Mouse (Mus musculus) MEL (cell line): ENCODE measurements around the gene Mtmr11. TPM values are rescaled to one million over a fixed set of nuclear protein-coding genes. Genes with fewer than 3 reads are reported as not detected.
"Not testable (repeated sequence)": the region's sequence is repeated elsewhere in the genome, so short reads cannot be mapped to it uniquely, and the experiment has no call there.

Source experiments
- DNase-seq: peaks from one replicate; pipeline ENCODE4 v3.0.0; 2011; ENCODE audit warnings: low read depth, low spot score
- H3K27ac ChIP-seq: 2 replicates; pipeline ENCODE4 v1.5.1; 2012; ENCODE audit warnings: low read depth, mild to moderate bottlenecking, control low read depth, low read length, moderate library complexity; ENCODE audit not compliant: control insufficient read depth
- H3K27me3 ChIP-seq, 2 experiments: fragments of 150-350 bp in 1 of 2; sonication (generic) in 1 of 2; 2 replicates each; pipeline ENCODE4 v1.6.1; 2012; ENCODE audit warnings: low read length in 2 of 2, mild to moderate bottlenecking in 2 of 2, improper control_type of control experiment in 1 of 2, moderate library complexity in 1 of 2; ENCODE audit not compliant: insufficient read depth in 2 of 2, control insufficient read depth in 1 of 2
- H3K36me3 ChIP-seq, 2 experiments: 2 replicates each; pipeline ENCODE4 v1.6.1; 2012 to 2014; ENCODE audit warnings: low read length in 2 of 2, improper control_type of control experiment in 1 of 2, inconsistent platforms in 1 of 2, mild to moderate bottlenecking in 1 of 2; ENCODE audit not compliant: insufficient read depth in 2 of 2, control insufficient read depth in 1 of 2
- H3K4me1 ChIP-seq, 2 experiments: fragments of 150-350 bp in 1 of 2; sonication (generic) in 1 of 2; 2 replicates each; pipeline ENCODE4 v1.6.1; 2012; ENCODE audit warnings: low read length in 2 of 2, improper control_type of control experiment in 1 of 2, mild to moderate bottlenecking in 1 of 2; ENCODE audit not compliant: insufficient read depth in 2 of 2, control insufficient read depth in 1 of 2
- H3K4me3 ChIP-seq, 2 experiments: fragments of 150-350 bp in 1 of 2; sonication (generic) in 1 of 2; 2 replicates each; pipeline ENCODE4 v1.5.1; 2012; ENCODE audit warnings: low read depth in 2 of 2, low read length in 2 of 2, mild to moderate bottlenecking in 2 of 2, moderate library complexity in 2 of 2, control low read depth in 1 of 2, improper control_type of control experiment in 1 of 2; ENCODE audit not compliant: control insufficient read depth in 1 of 2, insufficient read depth in 1 of 2
- H3K79me2 ChIP-seq: 2 replicates; pipeline ENCODE4 v1.6.1; 2012; ENCODE audit warnings: mild to moderate bottlenecking, low read length, moderate library complexity; ENCODE audit not compliant: control insufficient read depth, poor library complexity, insufficient read depth
- H3K9ac ChIP-seq: 2 replicates; pipeline ENCODE4 v1.6.1; 2012; ENCODE audit warnings: low read depth, mild to moderate bottlenecking, control low read depth, low read length, moderate library complexity; ENCODE audit not compliant: control insufficient read depth, poor library complexity, severe bottlenecking
- H3K9me3 ChIP-seq: fragments of 150-350 bp; sonication (generic); replicated peaks from 2 replicates; pipeline ENCODE4 v1.6.1; 2012; ENCODE audit warnings: mild to moderate bottlenecking, low read length, improper control_type of control experiment, moderate library complexity; ENCODE audit not compliant: insufficient read depth
- BHLHE40 ChIP-seq: IDR thresholded peaks from 2 replicates; pipeline ENCODE4 v1.6.1; 2012; ENCODE audit warnings: low read depth, mild to moderate bottlenecking, inconsistent platforms, low read length, improper control_type of control experiment, borderline replicate concordance
- CHD2 ChIP-seq: IDR thresholded peaks from 2 replicates; pipeline ENCODE4 v1.6.1; 2011; ENCODE audit warnings: low read length, improper control_type of control experiment
- CTCF ChIP-seq, 3 experiments: IDR thresholded peaks in 2 of 3; conservative IDR thresholded peaks in 1 of 3; 2 replicates each; pipeline ENCODE4 v1.5.1; 2011 to 2012; ENCODE audit warnings: low read length in 3 of 3, low read depth in 2 of 3, mild to moderate bottlenecking in 2 of 3, improper control_type of control experiment in 1 of 3, inconsistent platforms in 1 of 3, mixed read lengths in 1 of 3, moderate library complexity in 1 of 3; ENCODE audit not compliant: control insufficient read depth in 1 of 3, insufficient read depth in 1 of 3, poor library complexity in 1 of 3, severe bottlenecking in 1 of 3
- E2F4 ChIP-seq: IDR thresholded peaks from 2 replicates; pipeline ENCODE4 v1.6.1; 2011; ENCODE audit warnings: low read depth, low read length, improper control_type of control experiment, borderline replicate concordance
- ELF1 ChIP-seq: IDR thresholded peaks from 2 replicates; pipeline ENCODE4 v1.6.1; 2014; ENCODE audit warnings: low read depth, mild to moderate bottlenecking, inconsistent platforms, low read length, improper control_type of control experiment, moderate library complexity
- GATA1 ChIP-seq: IDR thresholded peaks from 2 replicates; pipeline ENCODE4 v1.6.1; 2011; ENCODE audit warnings: low read depth, low read length, improper control_type of control experiment
- HCFC1 ChIP-seq: IDR thresholded peaks from 2 replicates; pipeline ENCODE4 v1.6.1; 2012; ENCODE audit warnings: low read depth, mild to moderate bottlenecking, inconsistent platforms, low read length, improper control_type of control experiment, moderate library complexity
- MEF2A ChIP-seq: IDR thresholded peaks from 2 replicates; pipeline ENCODE4 v1.6.1; 2014; ENCODE audit warnings: low read depth, mild to moderate bottlenecking, inconsistent platforms, low read length, improper control_type of control experiment; ENCODE audit not compliant: poor library complexity, insufficient replicate concordance, severe bottlenecking; ENCODE audit errors: extremely low read depth
- NELFE ChIP-seq: IDR thresholded peaks from 2 replicates; pipeline ENCODE4 v1.6.1; 2011; ENCODE audit warnings: low read depth, low read length, improper control_type of control experiment
- POLR2A ChIP-seq, 2 experiments: IDR thresholded peaks; 2 replicates each; pipeline ENCODE4 v1.6.1; 2011 to 2012; ENCODE audit warnings: low read length in 2 of 2, mild to moderate bottlenecking in 2 of 2, control low read depth in 1 of 2, improper control_type of control experiment in 1 of 2, low read depth in 1 of 2, moderate library complexity in 1 of 2; ENCODE audit not compliant: control insufficient read depth in 1 of 2, insufficient read depth in 1 of 2, poor library complexity in 1 of 2
- POLR2AphosphoS5 ChIP-seq: IDR thresholded peaks from 2 replicates; pipeline ENCODE4 v1.6.1; 2012; ENCODE audit warnings: low read depth, borderline replicate concordance, mild to moderate bottlenecking, inconsistent platforms, low read length, moderate library complexity, mixed read lengths
- SIN3A ChIP-seq: IDR thresholded peaks from 2 replicates; pipeline ENCODE4 v1.6.1; 2012; ENCODE audit warnings: low read length, improper control_type of control experiment, inconsistent platforms
- SMC3 ChIP-seq: IDR thresholded peaks from 2 replicates; pipeline ENCODE4 v1.6.1; 2011; ENCODE audit warnings: low read depth, low read length, improper control_type of control experiment
- TBP ChIP-seq: IDR thresholded peaks from 2 replicates; pipeline ENCODE4 v1.8.0; 2011; ENCODE audit warnings: low read depth, low read length, improper control_type of control experiment
- TCF12 ChIP-seq: IDR thresholded peaks from 2 replicates; pipeline ENCODE4 v1.6.1; 2014; ENCODE audit warnings: low read depth, mild to moderate bottlenecking, inconsistent platforms, low read length, improper control_type of control experiment, moderate library complexity
- UBTF ChIP-seq: IDR thresholded peaks from 2 replicates; pipeline ENCODE4 v1.6.1; 2012; ENCODE audit warnings: low read depth, mild to moderate bottlenecking, inconsistent platforms, low read length, improper control_type of control experiment, moderate library complexity, borderline replicate concordance; ENCODE audit not compliant: insufficient read depth
- ZC3H11A ChIP-seq: IDR thresholded peaks from 2 replicates; pipeline ENCODE4 v1.6.1; 2012; ENCODE audit warnings: low read depth, mild to moderate bottlenecking, inconsistent platforms, low read length, improper control_type of control experiment
- ZKSCAN1 ChIP-seq: IDR thresholded peaks from 2 replicates; pipeline ENCODE4 v1.6.1; 2012; ENCODE audit warnings: low read depth, mild to moderate bottlenecking, inconsistent platforms, low read length, improper control_type of control experiment, moderate library complexity
- polyA plus RNA-seq, 2 experiments: library from polyadenylated mRNA; stranded (reverse) in 1 of 2; unstranded in 1 of 2; fragments of >175 nt in 1 of 2; fragments of >200 nt in 1 of 2; gene quantifications; 2 replicates each; pipeline versions ENCODE4 v1.2.1 to v1.2.4; 2012; ENCODE audit warnings: low replicate concordance in 2 of 2, low read depth in 1 of 2; ENCODE audit not compliant: insufficient read length in 2 of 2, insufficient read depth in 1 of 2, missing spikeins in 1 of 2
- total RNA-seq: library from RNA; depleted of rRNA; stranded (reverse); fragments of 300-350 nt; gene quantifications from 2 replicates; pipeline ENCODE4 v1.2.3, GENCODE M21; 2012; rRNA removed

The Mtmr11 gene
- total and polyA plus RNA-seq, 3 experiments = 0.77 to 1.4 TPM; not detected in 1

DNA sequence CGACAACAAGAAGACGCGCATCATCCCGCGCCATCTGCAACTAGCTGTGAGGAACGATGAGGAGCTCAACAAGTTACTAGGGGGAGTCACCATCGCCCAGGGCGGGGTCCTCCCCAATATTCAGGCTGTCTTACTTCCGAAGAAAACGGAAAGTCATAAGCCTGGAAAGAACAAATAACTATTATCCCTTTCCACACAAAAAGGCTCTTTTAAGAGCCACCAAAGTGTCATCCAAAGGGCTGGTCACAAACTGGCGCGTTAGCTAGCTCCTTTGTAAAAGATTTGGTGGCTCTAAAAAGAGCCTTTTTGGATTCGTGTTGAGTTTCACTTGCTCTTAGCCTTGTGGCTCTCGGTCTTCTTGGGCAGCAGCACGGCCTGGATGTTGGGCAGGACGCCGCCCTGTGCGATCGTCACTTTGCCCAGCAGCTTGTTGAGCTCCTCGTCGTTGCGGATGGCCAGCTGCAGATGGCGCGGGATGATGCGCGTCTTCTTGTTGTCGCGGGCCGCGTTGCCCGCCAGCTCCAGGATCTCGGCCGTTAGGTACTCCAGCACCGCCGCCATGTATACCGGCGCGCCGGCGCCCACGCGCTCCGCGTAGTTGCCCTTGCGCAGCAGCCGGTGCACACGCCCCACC lies 58.4 kb downstream of the Mtmr11 start:
- not testable (repeated sequence) for H3K27me3 ChIP-seq, H3K9me3 ChIP-seq
- Histone ChIP-seq H3K79me2 (peaks cover 18% of the 10 kb centered on the region; the same call in 1 of the 2 replicates), H3K27ac (peak overlapping the region; percentile 99), H3K4me3 (peak overlapping the region; percentile 40 to 68), H3K9ac (peak overlapping the region; percentile 88), H3K36me3 (peaks cover 0 to 37% of the 10 kb centered on the region in 2 experiments; a peak in 2 of 4 replicates), H3K4me1 (peaks cover 2 to 26% of the 10 kb centered on the region in 2 experiments; a peak in 3 of 4 replicates)
- TF ChIP-seq POLR2A (IDR thresholded peaks at IDR 0.05; ENCODE audit: control insufficient read depth in 1 of 2, insufficient read depth in 1 of 2, low read depth in 1 of 2, low read length in 2 of 2, poor library complexity in 1 of 2) (peak; percentile 79 to 99; a peak in 3 of 4 replicates), POLR2AphosphoS5 (peak; percentile 99)
- DNase-seq = peak; percentile 95

DNA sequence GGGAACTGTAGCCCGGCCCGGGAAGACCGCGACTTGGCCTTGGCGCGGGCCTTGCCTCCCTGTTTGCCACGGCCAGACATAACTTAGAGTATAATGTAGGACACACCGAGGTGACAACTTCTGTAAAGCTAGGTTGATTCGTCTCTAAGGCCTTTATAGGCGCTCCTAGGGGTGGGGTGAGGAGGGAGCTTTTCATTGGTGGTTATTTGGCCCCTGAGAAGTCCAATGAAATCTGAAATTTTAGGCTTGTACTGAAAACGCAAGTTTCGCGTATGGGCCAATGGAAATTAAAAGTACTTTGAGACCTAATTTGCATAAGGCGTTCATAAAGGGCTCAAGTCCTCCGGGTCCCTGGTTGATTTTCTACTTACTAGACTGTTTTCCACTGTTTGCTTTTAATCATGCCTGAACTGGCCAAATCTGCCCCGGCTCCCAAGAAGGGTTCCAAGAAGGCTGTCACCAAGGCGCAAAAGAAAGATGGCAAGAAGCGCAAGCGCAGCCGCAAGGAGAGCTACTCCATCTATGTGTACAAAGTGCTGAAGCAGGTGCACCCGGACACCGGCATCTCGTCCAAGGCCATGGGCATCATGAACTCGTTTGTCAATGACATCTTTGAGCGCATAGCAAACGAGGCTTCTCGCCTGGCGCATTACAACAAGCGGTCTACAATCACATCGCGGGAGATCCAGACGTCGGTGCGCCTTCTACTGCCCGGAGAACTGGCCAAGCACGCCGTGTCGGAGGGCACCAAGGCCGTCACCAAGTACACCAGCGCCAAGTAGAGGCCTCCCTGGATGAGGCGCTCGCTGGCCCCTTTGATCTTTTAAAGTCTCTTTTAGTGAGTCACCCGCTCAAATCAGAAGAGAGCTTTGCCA lies 59.2 kb downstream of the Mtmr11 start, which contains the start of the genes Hist2h2ac and Hist2h2be:
Gene Hist2h2ac (minus strand): TSS at position 116 of the 875 bp plus-strand sequence.
Gene Hist2h2be (plus strand): TSS at position 355 of the 875 bp plus-strand sequence.
- Histone ChIP-seq H3K79me2 (peaks cover 18% of the 10 kb centered on the region; the same call in 1 of the 2 replicates), H3K4me3 (peak within 1 kb of the TSS; percentile 58 to 70), H3K27ac (peak within 1 kb of the TSS; percentile 99), H3K4me1 (peaks cover 8 to 33% of the 10 kb centered on the region in 2 experiments), H3K9ac (peak within 1 kb of the TSS; percentile 88), H3K27me3 (no peaks in the 10 kb centered on the region), H3K9me3 (no peaks in the 10 kb centered on the region)
- DNase-seq = peak; percentile 100
- TF ChIP-seq TCF12 (no peak), HCFC1 (no peak), CHD2 (no peak), POLR2AphosphoS5 (peak; percentile 99; the same call in 1 of the 2 replicates), ELF1 (no peak), SIN3A (no peak), ZKSCAN1 (no peak), ZC3H11A (no peak), MEF2A (no peak), TBP (peak; percentile 99), E2F4 (no peak), SMC3 (no peak), BHLHE40 (no peak), POLR2A (IDR thresholded peaks at IDR 0.05; ENCODE audit: control insufficient read depth in 1 of 2, insufficient read depth in 1 of 2, low read depth in 1 of 2, low read length in 2 of 2, poor library complexity in 1 of 2) (peak; percentile 81 to 100), UBTF (peak; percentile 96), CTCF (IDR thresholded peaks at IDR 0.05 in 2 of 3, conservative IDR thresholded peaks at IDR 0.05 in 1 of 3; ENCODE audit: control insufficient read depth in 1 of 3, insufficient read depth in 1 of 3, low read depth in 2 of 3, low read length in 3 of 3, poor library complexity in 1 of 3, severe bottlenecking in 1 of 3) (no peak), NELFE (no peak), GATA1 (peak; percentile 51; the same call in 1 of the 2 replicates)
- TF ChIP-seq, all 39 proteins: peak for 5
- H3K36me3 ChIP-seq = peaks cover 0 to 44% of the 10 kb centered on the region in 2 experiments; a peak in 2 of 4 replicates

Other genes starting within 250 kb of the Mtmr11 start
- 159 and 197 TPM in 2 replicates for gene Anp32e, start 232.8 kb upstream of the Mtmr11 start, total RNA-seq
- gene Anp32e, start 232.8 kb upstream of the Mtmr11 start, polyA plus RNA-seq = 100 to 1,000 TPM; 412 to 748 TPM
- gene Plekho1, start 166.0 kb upstream of the Mtmr11 start, total RNA-seq = 4.2 and 6.4 TPM in 2 replicates
- 10 to 100 TPM in 1 of 2 experiments, not detected in 1; 19.2 TPM for gene Plekho1, start 166.0 kb upstream of the Mtmr11 start, polyA plus RNA-seq
- gene Vps45, start 103.5 kb upstream of the Mtmr11 start, total RNA-seq = 24.4 and 28.9 TPM in 2 replicates
- 10 to 100 TPM; 20.6 to 92.0 TPM for gene Vps45, start 103.5 kb upstream of the Mtmr11 start, polyA plus RNA-seq
- 25.8 and 27.5 TPM in 2 replicates for gene Otud7b, start 57.5 kb upstream of the Mtmr11 start, total RNA-seq
- gene Otud7b, start 57.5 kb upstream of the Mtmr11 start, polyA plus RNA-seq = 10 to 100 TPM; 17.9 to 24.4 TPM
- gene Sf3b4, start 10.3 kb downstream of the Mtmr11 start, total RNA-seq = 135 and 157 TPM in 2 replicates
- 100 to 1,000 TPM; 102 to 423 TPM for gene Sf3b4, start 10.3 kb downstream of the Mtmr11 start, polyA plus RNA-seq
- gene Sv2a, start 19.1 kb downstream of the Mtmr11 start, total RNA-seq = 0.77 and 2.1 TPM in 2 replicates
- 1 to 10 TPM in 1 of 2 experiments, not detected in 1; 3.3 TPM for gene Sv2a, start 19.1 kb downstream of the Mtmr11 start, polyA plus RNA-seq
- 115 and 123 TPM in 2 replicates for gene Bola1, start 57.7 kb downstream of the Mtmr11 start, total RNA-seq
- gene Bola1, start 57.7 kb downstream of the Mtmr11 start, polyA plus RNA-seq = 100 to 1,000 TPM in 1 of 2 experiments, not detected in 1; 124 TPM
- 197 and 234 TPM in 2 replicates for gene Hist2h2ab, start 57.9 kb downstream of the Mtmr11 start, total RNA-seq
- under 1 TPM in 1 of 2 experiments, not detected in 1; 0.72 TPM for gene Hist2h2ab, start 57.9 kb downstream of the Mtmr11 start, polyA plus RNA-seq
- 2,824 and 3,687 TPM in 2 replicates for gene Hist2h2ac, start 58.9 kb downstream of the Mtmr11 start, total RNA-seq
- gene Hist2h2ac, start 58.9 kb downstream of the Mtmr11 start, polyA plus RNA-seq = 1 to 10 TPM in 1 of 2 experiments, not detected in 1; 4.8 TPM
- 1.6 and 1.8 TPM in 2 replicates for gene Hist2h2be, start 59.1 kb downstream of the Mtmr11 start, total RNA-seq
- gene Hist2h2be, start 59.1 kb downstream of the Mtmr11 start, polyA plus RNA-seq = 1 to 10 TPM in 1 of 2 experiments, not detected in 1; 3.2 TPM
- 2,744 and 3,348 TPM in 2 replicates for gene Hist2h3c2, start 77.1 kb downstream of the Mtmr11 start, total RNA-seq
- 1,000 to 10,000 TPM in 1 of 2 experiments, 1 to 10 TPM in 1; 8.2 to 1,897 TPM for gene Hist2h3c2, start 77.1 kb downstream of the Mtmr11 start, polyA plus RNA-seq
- 11,232 and 13,053 TPM in 2 replicates for gene Hist2h2aa2, start 78.3 kb downstream of the Mtmr11 start, total RNA-seq
- 10 to 100 TPM in 1 of 2 experiments, not detected in 1; 18.4 TPM for gene Hist2h2aa2, start 78.3 kb downstream of the Mtmr11 start, polyA plus RNA-seq
- gene Hist2h2aa1, start 83.5 kb downstream of the Mtmr11 start, total RNA-seq = 3,456 and 4,103 TPM in 2 replicates
- 1 to 10 TPM in 1 of 2 experiments, not detected in 1; 1.5 TPM for gene Hist2h2aa1, start 83.5 kb downstream of the Mtmr11 start, polyA plus RNA-seq
- 1.3 and 1.5 TPM in 2 replicates for gene Hist2h3c1, start 84.7 kb downstream of the Mtmr11 start, total RNA-seq
- not detected for gene Hist2h3c1, start 84.7 kb downstream of the Mtmr11 start, polyA plus RNA-seq
- 195 and 290 TPM in 2 replicates for gene Hist2h4, start 101.3 kb downstream of the Mtmr11 start, total RNA-seq
- gene Hist2h4, start 101.3 kb downstream of the Mtmr11 start, polyA plus RNA-seq = 1 to 10 TPM in 1 of 2 experiments, not detected in 1; 1.5 TPM
- 3,962 and 5,017 TPM in 2 replicates for gene Hist2h3b, start 106.7 kb downstream of the Mtmr11 start, total RNA-seq
- gene Hist2h3b, start 106.7 kb downstream of the Mtmr11 start, polyA plus RNA-seq = 10 to 100 TPM in 1 of 2 experiments, not detected in 1; 71.7 TPM
- gene Hist2h2bb, start 107.7 kb downstream of the Mtmr11 start, total RNA-seq = 6,680 and 8,754 TPM in 2 replicates
- 10 to 100 TPM in 1 of 2 experiments, not detected in 1; 11.2 TPM for gene Hist2h2bb, start 107.7 kb downstream of the Mtmr11 start, polyA plus RNA-seq
- 3.4 and 4.7 TPM in 2 replicates for gene Fcgr1, start 132.0 kb downstream of the Mtmr11 start, total RNA-seq
- gene Fcgr1, start 132.0 kb downstream of the Mtmr11 start, polyA plus RNA-seq = 1 to 10 TPM in 1 of 2 experiments, not detected in 1; 2.8 TPM